Mouse (Mus musculus): ENCODE measurements around the gene Timm10. TPM values are rescaled to one million over a fixed set of nuclear protein-coding genes. Genes with fewer than 3 reads are reported as not detected.
"Not testable (repeated sequence)": the region's sequence is repeated elsewhere in the genome, so short reads cannot be mapped to it uniquely, and the experiment has no call there.

The Timm10 gene
- polyA plus RNA-seq, 1 experiment: 102 TPM

- Histone ChIP-seq H3K4me2 (ENCODE audit: low read depth) (peak overlapping the region; percentile 100), H3ac (ENCODE audit: control insufficient read depth, insufficient read length) (no peak overlapping the region), H3K27me3 (ENCODE audit: control insufficient read depth, insufficient read depth, insufficient read length) (no peaks in the 10 kb centered on the region), H3K79me2 (ENCODE audit: control insufficient read depth, insufficient read depth) (no peaks in the 10 kb centered on the region), H3K4me3 (no peak overlapping the region), H3K36me3 (ENCODE audit: control insufficient read depth, insufficient read depth) (no peaks in the 10 kb centered on the region)
- no peak for TF ChIP-seq TCF3 (IDR thresholded peaks at IDR 0.05; ENCODE audit: insufficient read length, low read depth)
- TF ChIP-seq POLR2AphosphoS2 (IDR thresholded peaks at IDR 0.05; ENCODE audit: insufficient read length, low read depth): no peak
- no peak for TF ChIP-seq SRF (IDR thresholded peaks at IDR 0.05; ENCODE audit: control insufficient read depth, insufficient read length, low read depth)
Observed at GRCm38 (mm10) chr2:84800304-84800703, 26.5 kb upstream of the Timm10 start.

- H3K36me3 ChIP-seq (ENCODE audit: control insufficient read depth, insufficient read depth); H3K79me2 ChIP-seq (ENCODE audit: control insufficient read depth, insufficient read depth); H3K4me2 ChIP-seq (ENCODE audit: low read depth); H3K27me3 ChIP-seq (ENCODE audit: control insufficient read depth, insufficient read depth, insufficient read length); H3K4me3 ChIP-seq; H3ac ChIP-seq (ENCODE audit: control insufficient read depth, insufficient read length): not testable (repeated sequence)
Observed at GRCm38 (mm10) chr2:84801223-84801622, 25.6 kb upstream of the Timm10 start.

DNA sequence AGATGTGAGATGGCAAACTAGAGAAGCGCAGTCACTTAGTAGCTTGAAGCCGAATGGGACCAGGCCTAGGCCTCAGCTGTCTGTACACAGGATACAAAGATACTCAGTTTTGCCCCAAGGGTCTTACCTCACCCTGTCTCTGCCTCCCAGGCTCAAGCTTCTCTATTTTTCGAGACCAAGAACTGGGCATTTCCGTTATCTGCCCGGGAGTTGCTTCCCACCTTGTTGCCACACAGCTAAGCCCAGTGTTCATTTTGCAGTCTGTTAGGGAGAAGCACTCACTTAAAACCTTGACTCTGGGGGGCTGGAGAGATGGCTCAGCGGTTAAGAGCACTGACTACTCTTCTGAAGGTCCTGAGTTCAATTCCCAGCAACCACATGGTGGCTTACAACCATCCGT lies 22.8 kb upstream of the Timm10 start:
- TF ChIP-seq MYOD1 (IDR thresholded peaks at IDR 0.05; ENCODE audit: control insufficient read depth in 1 of 3, insufficient read length in 2 of 3, low read depth in 2 of 3) (no peak), MYOG (IDR thresholded peaks at IDR 0.05; ENCODE audit: control insufficient read depth in 1 of 3, insufficient read depth in 1 of 3, insufficient read length in 2 of 3, low read depth in 2 of 3) (no peak), TCF12 (IDR thresholded peaks at IDR 0.05; ENCODE audit: insufficient read depth, poor library complexity, severe bottlenecking) (no peak), USF1 (IDR thresholded peaks at IDR 0.05; ENCODE audit: low read depth) (no peak), CEBPB (IDR thresholded peaks at IDR 0.05; ENCODE audit: insufficient read depth, poor library complexity, severe bottlenecking) (no peak), POLR2A (IDR thresholded peaks at IDR 0.05; ENCODE audit: insufficient read length, low read depth) (no peak), POLR2AphosphoS2 (IDR thresholded peaks at IDR 0.05; ENCODE audit: insufficient read length, low read depth) (no peak), MAX (IDR thresholded peaks at IDR 0.05; ENCODE audit: low read depth) (no peak), TCF3 (IDR thresholded peaks at IDR 0.05; ENCODE audit: insufficient read length, low read depth) (no peak), E2F4 (IDR thresholded peaks at IDR 0.05; ENCODE audit: insufficient read depth) (no peak), REST (IDR thresholded peaks at IDR 0.05; ENCODE audit: insufficient read depth, insufficient read length) (no peak), SRF (IDR thresholded peaks at IDR 0.05; ENCODE audit: control insufficient read depth, insufficient read length, low read depth) (no peak)
- Histone ChIP-seq H3K4me2 (ENCODE audit: low read depth) (no peak overlapping the region), H3K4me3 (no peak overlapping the region), H3ac (ENCODE audit: control insufficient read depth, insufficient read length) (no peak overlapping the region), H3K36me3 (ENCODE audit: control insufficient read depth, insufficient read depth) (no peaks in the 10 kb centered on the region), H3K79me2 (ENCODE audit: control insufficient read depth, insufficient read depth) (no peaks in the 10 kb centered on the region), H3K27me3 (ENCODE audit: control insufficient read depth, insufficient read depth, insufficient read length) (no peaks in the 10 kb centered on the region)

DNA sequence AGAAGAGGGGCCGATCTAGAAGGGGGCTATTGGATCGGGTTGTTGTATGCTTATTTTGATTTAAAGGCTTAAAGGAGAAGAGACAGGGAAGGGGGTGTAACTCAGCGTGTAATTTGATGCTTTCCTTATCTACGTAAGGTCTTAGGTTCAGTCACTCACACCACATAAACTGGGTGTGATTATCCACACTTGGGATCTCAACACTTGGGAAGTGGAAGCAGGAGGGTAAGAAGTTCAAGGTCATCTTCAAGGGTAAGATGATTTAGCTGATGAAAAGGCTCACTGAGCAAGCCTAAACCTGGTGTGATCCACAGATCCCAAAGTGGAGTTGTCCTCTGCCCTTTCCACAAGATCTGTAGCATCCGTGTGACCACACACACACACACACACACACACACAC lies 20.3 kb upstream of the Timm10 start:
- no peak overlapping the region for H3K4me3 ChIP-seq
- TF ChIP-seq E2F4 (IDR thresholded peaks at IDR 0.05; ENCODE audit: insufficient read depth): no peak
- TF ChIP-seq POLR2A (IDR thresholded peaks at IDR 0.05; ENCODE audit: insufficient read length, low read depth): no peak
- no peak for TF ChIP-seq TCF3 (IDR thresholded peaks at IDR 0.05; ENCODE audit: insufficient read length, low read depth)
- TF ChIP-seq USF1 (IDR thresholded peaks at IDR 0.05; ENCODE audit: low read depth): no peak
- no peak for TF ChIP-seq CEBPB (IDR thresholded peaks at IDR 0.05; ENCODE audit: insufficient read depth, poor library complexity, severe bottlenecking)
- no peak for TF ChIP-seq SRF (IDR thresholded peaks at IDR 0.05; ENCODE audit: control insufficient read depth, insufficient read length, low read depth)
- no peak for TF ChIP-seq MYOG (IDR thresholded peaks at IDR 0.05; ENCODE audit: control insufficient read depth in 1 of 3, insufficient read depth in 1 of 3, insufficient read length in 2 of 3, low read depth in 2 of 3)
- TF ChIP-seq MAX (IDR thresholded peaks at IDR 0.05; ENCODE audit: low read depth): no peak
- TF ChIP-seq REST (IDR thresholded peaks at IDR 0.05; ENCODE audit: insufficient read depth, insufficient read length): no peak
- TF ChIP-seq MYOD1 (IDR thresholded peaks at IDR 0.05; ENCODE audit: control insufficient read depth in 1 of 3, insufficient read length in 2 of 3, low read depth in 2 of 3): no peak
- TF ChIP-seq POLR2AphosphoS2 (IDR thresholded peaks at IDR 0.05; ENCODE audit: insufficient read length, low read depth): no peak
- TF ChIP-seq TCF12 (IDR thresholded peaks at IDR 0.05; ENCODE audit: insufficient read depth, poor library complexity, severe bottlenecking): no peak
- H3ac ChIP-seq (ENCODE audit: control insufficient read depth, insufficient read length): no peak overlapping the region
- no peaks in the 10 kb centered on the region for H3K36me3 ChIP-seq (ENCODE audit: control insufficient read depth, insufficient read depth)
- H3K27me3 ChIP-seq (ENCODE audit: control insufficient read depth, insufficient read depth, insufficient read length): no peaks in the 10 kb centered on the region
- H3K4me2 ChIP-seq (ENCODE audit: low read depth): no peak overlapping the region
- H3K79me2 ChIP-seq (ENCODE audit: control insufficient read depth, insufficient read depth): no peaks in the 10 kb centered on the region

GRCm38 (mm10) chr2:84809330-84809729 lies 17.5 kb upstream of the Timm10 start:
- no peak overlapping the region for H3ac ChIP-seq (ENCODE audit: control insufficient read depth, insufficient read length)
- TF ChIP-seq REST (IDR thresholded peaks at IDR 0.05; ENCODE audit: insufficient read depth, insufficient read length) (no peak), SRF (IDR thresholded peaks at IDR 0.05; ENCODE audit: control insufficient read depth, insufficient read length, low read depth) (no peak), TCF12 (IDR thresholded peaks at IDR 0.05; ENCODE audit: insufficient read depth, poor library complexity, severe bottlenecking) (no peak), POLR2AphosphoS2 (IDR thresholded peaks at IDR 0.05; ENCODE audit: insufficient read length, low read depth) (no peak), USF1 (IDR thresholded peaks at IDR 0.05; ENCODE audit: low read depth) (no peak), MYOG (IDR thresholded peaks at IDR 0.05; ENCODE audit: control insufficient read depth in 1 of 3, insufficient read depth in 1 of 3, insufficient read length in 2 of 3, low read depth in 2 of 3) (no peak), MYOD1 (IDR thresholded peaks at IDR 0.05; ENCODE audit: control insufficient read depth in 1 of 3, insufficient read length in 2 of 3, low read depth in 2 of 3) (no peak), E2F4 (IDR thresholded peaks at IDR 0.05; ENCODE audit: insufficient read depth) (no peak), MAX (IDR thresholded peaks at IDR 0.05; ENCODE audit: low read depth) (no peak), TCF3 (IDR thresholded peaks at IDR 0.05; ENCODE audit: insufficient read length, low read depth) (no peak), CEBPB (IDR thresholded peaks at IDR 0.05; ENCODE audit: insufficient read depth, poor library complexity, severe bottlenecking) (no peak), POLR2A (IDR thresholded peaks at IDR 0.05; ENCODE audit: insufficient read length, low read depth) (no peak)
- H3K36me3 ChIP-seq (ENCODE audit: control insufficient read depth, insufficient read depth): no peaks in the 10 kb centered on the region
- H3K4me2 ChIP-seq (ENCODE audit: low read depth): no peak overlapping the region
- H3K79me2 ChIP-seq (ENCODE audit: control insufficient read depth, insufficient read depth): no peaks in the 10 kb centered on the region
- H3K4me3 ChIP-seq: no peak overlapping the region
- H3K27me3 ChIP-seq (ENCODE audit: control insufficient read depth, insufficient read depth, insufficient read length): no peaks in the 10 kb centered on the region
